Mouse (Mus musculus) erythroblast, adult 5-6 weeks (primary cell): ENCODE data around the gene Fam133b. TPM values are rescaled to one million over a fixed set of nuclear protein-coding genes. Genes with fewer than 3 reads are reported as not detected.
A peak's percentile ranks its signal among the peaks of the same experiment; 100 is the strongest.
"Not testable (repeated sequence)": the region's sequence is repeated elsewhere in the genome, so short reads cannot be mapped to it uniquely, and the experiment has no call there.

ENCODE experiments used
- ATAC-seq: replicated peaks from 2 replicates; pipeline ENCODE4 v1.8.0; 2016; ENCODE audit warnings: moderate number of reproducible peaks, mild to moderate bottlenecking, moderate TSS enrichment, inconsistent platforms; ENCODE audit not compliant: poor library complexity, low FRiP score, severe bottlenecking
- total RNA-seq, 2 experiments: library from RNA; stranded (forward) in 1 of 2; stranded (reverse) in 1 of 2; fragments of 150-400 nt in 1 of 2; fragments of 200-764, 138-1000 nt in 1 of 2; gene quantifications; 2 replicates each; pipeline versions ENCODE4 v1.2.3 to v1.2.4; 2015 to 2017; ENCODE audit warnings: low replicate concordance in 2 of 2

Gene Fam133b
- total RNA-seq, 2 experiments from 2014 or later = 28.4 to 51.6 TPM

GRCm38 (mm10) chr5:3595693-3596398 is 52.2 kb downstream of the Fam133b start, which contains the start of gene Pex1:
Pex1 (plus strand) TSS chr5:3596066.
- ATAC-seq = peak; percentile 92

- ATAC-seq = peak; percentile 88
Measured at GRCm38 (mm10) chr5:3596399-3596766, 52.8 kb downstream of the Fam133b start, which contains the start of gene Rbm48. Rbm48 (minus strand) TSS chr5:3596585.

- ATAC-seq = no peak
Measured at GRCm38 (mm10) chr5:3597171-3597570, 53.5 kb downstream of the Fam133b start.

GRCm38 (mm10) chr5:3598766-3599165 is 55.1 kb downstream of the Fam133b start:
- ATAC-seq = no peak

- no peak for ATAC-seq
Measured at GRCm38 (mm10) chr5:3600298-3600697, 56.7 kb downstream of the Fam133b start.

GRCm38 (mm10) chr5:3600790-3601189 is 57.2 kb downstream of the Fam133b start:
- no peak for ATAC-seq

- ATAC-seq = no peak
Measured at GRCm38 (mm10) chr5:3607114-3607513, 63.5 kb downstream of the Fam133b start.

GRCm38 (mm10) chr5:3609241-3609640 is 65.6 kb downstream of the Fam133b start:
- no peak for ATAC-seq

GRCm38 (mm10) chr5:3611835-3612234 is 68.2 kb downstream of the Fam133b start:
- ATAC-seq = not testable (repeated sequence)

Other genes starting within 250 kb of the Fam133b start
- gene Cdk6, start 202.3 kb upstream of the Fam133b start, total RNA-seq (2015; ENCODE audit: low replicate concordance) = 30.5 and 40.5 TPM in 2 replicates
- 16.2 and 21.3 TPM in 2 replicates for gene Cdk6, start 202.3 kb upstream of the Fam133b start, total RNA-seq (2017; ENCODE audit: low replicate concordance)
- gene 1700109H08Rik, start 27.7 kb downstream of the Fam133b start, total RNA-seq (2015; ENCODE audit: low replicate concordance) = 6.9 and 17.6 TPM in 2 replicates
- gene 1700109H08Rik, start 27.7 kb downstream of the Fam133b start, total RNA-seq (2017; ENCODE audit: low replicate concordance) = 9.5 and 21.3 TPM in 2 replicates
- 11.1 and 19.2 TPM in 2 replicates for gene Pex1, start 52.2 kb downstream of the Fam133b start, total RNA-seq (2015; ENCODE audit: low replicate concordance)
- gene Pex1, start 52.2 kb downstream of the Fam133b start, total RNA-seq (2017; ENCODE audit: low replicate concordance) = 5.0 and 7.8 TPM in 2 replicates
- gene Rbm48, start 52.8 kb downstream of the Fam133b start, total RNA-seq (2015; ENCODE audit: low replicate concordance) = 3.1 and 3.5 TPM in 2 replicates
- 9.9 and 22.0 TPM in 2 replicates for gene Rbm48, start 52.8 kb downstream of the Fam133b start, total RNA-seq (2017; ENCODE audit: low replicate concordance)
- gene Tmbim7, start 107.3 kb downstream of the Fam133b start, total RNA-seq (2015; ENCODE audit: low replicate concordance) = not detected in 2 replicates
- gene Tmbim7, start 107.3 kb downstream of the Fam133b start, total RNA-seq (2017; ENCODE audit: low replicate concordance) = not detected in 2 replicates
- 49.3 and 49.4 TPM in 2 replicates for gene Gatad1, start 113.4 kb downstream of the Fam133b start, total RNA-seq (2015; ENCODE audit: low replicate concordance)
- gene Gatad1, start 113.4 kb downstream of the Fam133b start, total RNA-seq (2017; ENCODE audit: low replicate concordance) = 42.1 and 58.0 TPM in 2 replicates